ENCODE assay signal across 9 mouse cellular contexts in the genomic region with DNA sequence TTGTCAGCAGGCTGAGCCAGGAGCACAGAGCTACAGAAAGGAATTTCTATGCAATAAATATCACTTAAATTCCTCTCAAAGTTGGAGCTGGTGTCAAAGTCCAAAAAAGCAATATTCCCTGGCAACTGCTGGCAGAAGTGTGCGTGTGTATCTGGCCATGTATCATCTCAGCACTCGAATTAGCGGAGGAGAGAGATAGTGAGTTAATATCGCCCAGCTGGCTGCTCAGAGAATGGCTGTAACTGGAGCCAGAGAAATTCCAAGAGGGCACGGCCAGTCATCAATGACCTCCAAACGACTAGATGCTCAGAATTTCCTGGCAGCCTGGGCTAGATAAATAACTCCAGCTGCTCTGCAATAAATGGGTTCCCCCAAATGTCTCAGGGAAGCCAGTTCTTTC. TPM values are rescaled to one million over a fixed set of nuclear protein-coding genes. Genes with fewer than 3 reads are reported as not detected.
DNase-seq lines count a peak whose midpoint lies in the region; ATAC-seq and TF ChIP-seq lines count a peak whose summit lies in the region.
"Had no signal": no experiment of that assay in that cellular context is flagged by ENCODE, and none has a peak within 500 bp of the region (broad histone marks: within the 10 kb centered on the region; RNA-seq: fewer than 3 reads in every experiment).

No protein-coding gene starts in this region.

- H3K36me3 ChIP-seq in lung, postnatal 0 days (ENCODE audit: insufficient read depth, low read length): no peaks in the 10 kb centered on the region
- no peaks in the 10 kb centered on the region for H3K36me3 ChIP-seq in neural tube, embryonic 11.5 days (ENCODE audit: control insufficient read depth, insufficient read depth, low read length)
- H3K36me3 ChIP-seq in forebrain, postnatal 0 days (ENCODE audit: insufficient read depth): no peaks in the 10 kb centered on the region

- H3K27ac ChIP-seq in lung, postnatal 0 days (ENCODE audit: low read length): no peak overlapping the region
- 0 out of 2 replicates have a peak overlapping the region, but pooled peaks have one; percentile 21 for H3K27ac ChIP-seq in neural tube, embryonic 11.5 days (ENCODE audit: low read depth, low read length)
- no peak overlapping the region for H3K27ac ChIP-seq in forebrain, postnatal 0 days (ENCODE audit: low read depth, low read length)
- H3K27ac ChIP-seq: macrophage had no signal

- TF ChIP-seq EP300 in lung, postnatal 0 days (IDR thresholded peaks at IDR 0.05): no peak

- no peak for TF ChIP-seq CTCF in lung, postnatal 0 days (IDR thresholded peaks at IDR 0.05)
- no peak for TF ChIP-seq CTCF in forebrain, postnatal 0 days (IDR thresholded peaks at IDR 0.05; ENCODE audit: low read depth)

- peak; percentile 25 for ATAC-seq in lung, postnatal 0 days
- ATAC-seq in neural tube, embryonic 11.5 days (ENCODE audit: insufficient read depth, low FRiP score, low TSS enrichment): no peak
- ATAC-seq in forebrain, postnatal 0 days: no peak

- no peak overlapping the region for H3K4me3 ChIP-seq in lung, postnatal 0 days (ENCODE audit: low read depth, low read length)
- H3K4me3 ChIP-seq in neural tube, embryonic 11.5 days (ENCODE audit: low read depth, low read length): no peak overlapping the region
- no peak overlapping the region for H3K4me3 ChIP-seq in forebrain, postnatal 0 days (ENCODE audit: low read depth, low read length)

- peaks cover 5% of the 10 kb centered on the region for H3K4me1 ChIP-seq in lung, postnatal 0 days (ENCODE audit: insufficient read depth, low read depth, low read length)
- peaks cover 20% of the 10 kb centered on the region for H3K4me1 ChIP-seq in neural tube, embryonic 11.5 days (ENCODE audit: control insufficient read depth, insufficient read depth, low read length)
- peaks cover 12% of the 10 kb centered on the region for H3K4me1 ChIP-seq in forebrain, postnatal 0 days (ENCODE audit: insufficient read depth)

- H3K9me3 ChIP-seq in lung, postnatal 0 days (ENCODE audit: low read length): no peaks in the 10 kb centered on the region
- H3K9me3 ChIP-seq in neural tube, embryonic 11.5 days (ENCODE audit: control insufficient read depth, low read length): no peaks in the 10 kb centered on the region
- H3K9me3 ChIP-seq in forebrain, postnatal 0 days (ENCODE audit: low read length): no peaks in the 10 kb centered on the region

- 22% methylated on average over 6 of the region's 6 CpGs for WGBS in lung, postnatal 0 days
- 21% methylated on average over 6 of the region's 6 CpGs for WGBS in neural tube, embryonic 11.5 days
- WGBS in forebrain, postnatal 0 days: 39% methylated on average over 6 of the region's 6 CpGs

- peak; percentile 39 for DNase-seq in adrenal gland, postnatal 14 days
- no peak for DNase-seq in adrenal gland, adult 18-20 months (ENCODE audit: low spot score in 2 of 2)
- DNase-seq in lung, postnatal 0 days (ENCODE audit: low spot score): peak; percentile 38
- no peak for DNase-seq in lung, postnatal 10 days
- DNase-seq in forelimb bud, embryonic 11.5 days (ENCODE audit: low read depth, low spot score): peak; percentile 74
- no peak for DNase-seq in neural tube, embryonic 11.5 days (ENCODE audit: low spot score)
- no peak for DNase-seq in cerebellum, adult 9-11 months
- no peak for DNase-seq in forebrain, postnatal 0 days

- peaks cover 7% of the 10 kb centered on the region; the same call in 1 of the 2 replicates for H3K27me3 ChIP-seq in lung, postnatal 0 days (replicated peaks; ENCODE audit: insufficient read depth, low read length)
- peaks cover 7% of the 10 kb centered on the region; the same call in 1 of the 2 replicates for H3K27me3 ChIP-seq in neural tube, embryonic 11.5 days (ENCODE audit: control insufficient read depth, insufficient read depth, low read length)
- no peaks in the 10 kb centered on the region; the same call in 1 of the 2 replicates for H3K27me3 ChIP-seq in forebrain, postnatal 0 days (ENCODE audit: insufficient read depth, low read length)

- no peak overlapping the region for H3K4me2 ChIP-seq in lung, postnatal 0 days (replicated peaks; ENCODE audit: low read depth, low read length)
- no peak overlapping the region for H3K4me2 ChIP-seq in neural tube, embryonic 11.5 days (ENCODE audit: low read depth)
- no peak overlapping the region for H3K4me2 ChIP-seq in forebrain, postnatal 0 days (ENCODE audit: low read depth)

- H3K9ac ChIP-seq in lung, postnatal 0 days (replicated peaks; ENCODE audit: low read depth): no peak overlapping the region
- no peak overlapping the region for H3K9ac ChIP-seq in neural tube, embryonic 11.5 days (ENCODE audit: low read length)
- H3K9ac ChIP-seq in forebrain, postnatal 0 days: no peak overlapping the region

RNA-seq across cellular contexts. Expression of a gene that starts 48.0 kb away (rescaled TPM):
- total RNA-seq in adrenal gland, postnatal 14 days (2021): 1.3 and 9.1 TPM in 2 replicates
- under 1 TPM; 0.20 to 0.74 TPM for total RNA-seq in adrenal gland, adult 18-20 months (2021)
- polyA plus RNA-seq in lung, postnatal 0 days (2015; fragmentation: Nextera tagmentation; extraction: Ambion mirVana): 1.3 and 1.5 TPM in 2 replicates
- 0.86 and 2.0 TPM in 2 replicates for polyA plus RNA-seq in neural tube, embryonic 11.5 days (2014; fragmentation: Nextera tagmentation; extraction: Ambion mirVana)
- total RNA-seq in forebrain, postnatal 0 days (2014; rRNA removed): 0.14 TPM in 1 of 2 replicates, not detected in the other
- polyA plus RNA-seq in forebrain, postnatal 0 days (2015; fragmentation: Nextera tagmentation; extraction: Ambion mirVana): 0.28 and 0.67 TPM in 2 replicates

Comparison
In these comparisons a context has a peak if more than half of its experiments do, and no peak if none do; other contexts are left out.
1. DNase-seq: peak in adrenal gland, postnatal 14 days (single experiment), lung, postnatal 0 days (single experiment) and forelimb bud, embryonic 11.5 days (single experiment); none in adrenal gland, adult 18-20 months (0 of 2), lung, postnatal 10 days (single experiment), neural tube, embryonic 11.5 days (single experiment), cerebellum, adult 9-11 months (single experiment) and forebrain, postnatal 0 days (single experiment).